Mouse (Mus musculus): ENCODE measurements around the gene Ttc13. TPM values are rescaled to one million over a fixed set of nuclear protein-coding genes. Genes with fewer than 3 reads are reported as not detected.
A peak's percentile ranks its signal among the peaks of the same experiment; 100 is the strongest.

Ttc13 gene
- polyA plus RNA-seq, 1 experiment = 23.0 TPM

DNA sequence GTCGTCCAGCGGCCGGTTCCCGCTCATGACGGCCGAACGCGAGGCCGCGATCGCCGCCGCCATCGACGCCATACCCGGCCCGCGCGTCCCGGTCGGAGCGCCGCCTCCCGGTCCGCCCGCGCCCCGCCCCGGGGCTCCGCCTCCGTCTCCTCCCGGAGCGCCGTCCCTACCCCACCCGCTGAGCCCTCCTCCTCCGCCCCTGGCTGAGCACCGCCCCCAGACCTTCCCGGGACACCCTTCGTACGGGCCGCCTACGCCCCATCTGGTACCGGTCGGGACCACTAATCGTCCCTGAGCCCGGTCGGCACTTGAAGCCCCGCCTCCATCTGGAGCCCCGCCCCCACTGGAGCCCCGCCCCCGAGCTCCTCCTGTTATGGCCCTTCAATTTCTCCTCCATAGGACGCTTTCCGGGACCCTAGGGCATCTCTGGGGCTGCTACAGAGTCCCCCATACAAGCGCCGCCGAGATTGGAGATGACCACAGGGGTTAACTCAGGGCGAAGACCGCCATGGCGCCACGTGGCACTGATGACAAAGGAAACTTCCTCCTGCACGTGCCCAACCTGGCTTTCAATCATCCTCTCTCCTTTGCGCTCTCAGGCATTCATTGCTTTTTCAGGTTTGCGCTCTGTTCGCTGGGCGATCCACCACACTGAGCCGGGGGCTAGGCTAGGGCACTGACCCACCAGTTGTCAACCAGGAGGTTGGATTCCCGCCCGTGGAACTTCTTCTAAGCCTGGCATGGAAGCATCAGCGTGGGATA lies 58.5 kb downstream of the Ttc13 start, which contains the start of gene 2310022B05Rik:
TSS of gene 2310022B05Rik (minus strand) at position 258 of the 762 bp plus-strand sequence.
- H3K4me3 ChIP-seq (ENCODE audit: insufficient read depth, poor library complexity, severe bottlenecking) = peak within 1 kb of the TSS; percentile 65
- TF ChIP-seq MYOG (IDR thresholded peaks at IDR 0.05; ENCODE audit: control insufficient read depth, extremely low read depth, insufficient read length) (no peak), USF1 (IDR thresholded peaks at IDR 0.05; ENCODE audit: low read depth) (no peak), FOSL1 (IDR thresholded peaks at IDR 0.05; ENCODE audit: insufficient read depth, low read length, poor library complexity, severe bottlenecking) (no peak), CTCF (IDR thresholded peaks at IDR 0.05; ENCODE audit: control insufficient read depth, insufficient read depth, insufficient read length) (no peak), MAX (IDR thresholded peaks at IDR 0.05) (no peak), CEBPB (IDR thresholded peaks at IDR 0.05; ENCODE audit: low read depth) (no peak), MYOD1 (IDR thresholded peaks at IDR 0.05; ENCODE audit: control insufficient read depth, insufficient read length, low read depth) (no peak)
- peaks cover 44% of the 10 kb centered on the region for H3K79me2 ChIP-seq (ENCODE audit: control insufficient read depth, insufficient read depth)
- H3K79me3 ChIP-seq (ENCODE audit: low read depth) = peaks cover 32% of the 10 kb centered on the region
- peak within 1 kb of the TSS; percentile 82 for H3ac ChIP-seq (ENCODE audit: control insufficient read depth, insufficient read length, low read depth)
- H3K36me3 ChIP-seq (ENCODE audit: control insufficient read depth, insufficient read depth) = peaks cover 6% of the 10 kb centered on the region
- H3K27me3 ChIP-seq (ENCODE audit: control insufficient read depth, insufficient read depth, insufficient read length) = no peaks in the 10 kb centered on the region

DNA sequence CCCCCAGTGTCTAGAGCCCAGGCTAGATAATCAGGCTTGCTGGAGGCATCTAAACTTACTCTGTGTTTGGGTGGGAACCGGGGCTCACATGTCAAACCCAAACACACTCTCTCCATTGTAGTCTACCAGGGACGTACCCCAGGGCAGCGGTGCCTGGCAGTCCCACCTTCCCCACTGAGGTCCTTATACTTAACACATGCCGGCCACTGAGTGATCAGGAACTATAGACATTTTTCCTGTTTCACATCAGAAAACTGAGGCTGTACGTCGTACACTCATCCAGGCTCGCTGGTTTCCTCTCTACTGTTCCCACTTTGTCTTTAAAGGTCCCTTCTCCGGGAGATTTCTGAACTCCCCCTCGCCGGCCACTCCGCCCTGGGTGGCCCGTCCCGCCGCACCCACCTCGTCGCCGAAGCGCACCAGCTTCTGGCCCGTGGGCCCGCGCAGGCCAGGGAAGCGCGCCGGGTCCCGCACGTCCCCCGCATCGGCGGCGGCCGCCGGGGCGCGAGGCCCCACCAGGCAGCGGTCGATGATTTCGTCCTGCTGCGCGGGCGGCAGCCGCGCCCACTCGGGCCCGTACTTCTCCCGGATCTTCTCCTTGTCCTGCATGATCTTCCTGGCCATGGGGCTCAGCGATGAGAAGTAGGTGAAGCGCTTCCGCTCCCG lies 59.2 kb downstream of the Ttc13 start:
- H3K79me2 ChIP-seq (ENCODE audit: control insufficient read depth, insufficient read depth) = peaks cover 51% of the 10 kb centered on the region
- H3K27me3 ChIP-seq (ENCODE audit: control insufficient read depth, insufficient read depth, insufficient read length) = no peaks in the 10 kb centered on the region
- peak overlapping the region; percentile 82 for H3ac ChIP-seq (ENCODE audit: control insufficient read depth, insufficient read length, low read depth)
- H3K4me3 ChIP-seq (ENCODE audit: insufficient read depth, poor library complexity, severe bottlenecking) = peak overlapping the region; percentile 65
- H3K79me3 ChIP-seq (ENCODE audit: low read depth) = peaks cover 38% of the 10 kb centered on the region
- H3K36me3 ChIP-seq (ENCODE audit: control insufficient read depth, insufficient read depth) = peaks cover 6% of the 10 kb centered on the region
- TF ChIP-seq MYOG (IDR thresholded peaks at IDR 0.05; ENCODE audit: control insufficient read depth, extremely low read depth, insufficient read length) (no peak), FOSL1 (IDR thresholded peaks at IDR 0.05; ENCODE audit: insufficient read depth, low read length, poor library complexity, severe bottlenecking) (no peak), USF1 (IDR thresholded peaks at IDR 0.05; ENCODE audit: low read depth) (no peak), CEBPB (IDR thresholded peaks at IDR 0.05; ENCODE audit: low read depth) (no peak), CTCF (IDR thresholded peaks at IDR 0.05; ENCODE audit: control insufficient read depth, insufficient read depth, insufficient read length) (no peak), MYOD1 (IDR thresholded peaks at IDR 0.05; ENCODE audit: control insufficient read depth, insufficient read length, low read depth) (no peak), MAX (IDR thresholded peaks at IDR 0.05) (no peak)

DNA sequence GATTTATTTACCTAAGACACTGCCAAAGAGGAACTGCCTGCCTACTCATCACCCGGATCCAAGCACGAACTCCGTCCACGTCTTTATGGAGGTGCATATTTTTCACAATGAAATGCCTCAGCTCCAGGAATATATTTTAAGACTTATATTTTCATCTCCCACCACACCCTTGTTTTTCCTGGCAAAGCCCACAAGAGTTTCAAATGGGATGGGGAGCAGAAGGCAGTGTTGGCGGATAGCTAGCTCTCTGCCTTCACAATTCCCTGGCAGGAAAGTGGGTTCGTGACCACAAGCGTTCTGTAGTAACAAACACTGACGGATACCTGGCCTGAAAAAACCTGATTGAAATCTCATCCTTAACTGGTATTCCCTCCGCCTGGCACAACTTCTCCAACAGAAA lies 60.0 kb downstream of the Ttc13 start:
- H3K4me3 ChIP-seq (ENCODE audit: insufficient read depth, poor library complexity, severe bottlenecking) = peak overlapping the region; percentile 65
- peaks cover 6% of the 10 kb centered on the region for H3K36me3 ChIP-seq (ENCODE audit: control insufficient read depth, insufficient read depth)
- no peak for TF ChIP-seq MAX (IDR thresholded peaks at IDR 0.05)
- TF ChIP-seq MYOD1 (IDR thresholded peaks at IDR 0.05; ENCODE audit: control insufficient read depth, insufficient read length, low read depth) = no peak
- no peak for TF ChIP-seq CEBPB (IDR thresholded peaks at IDR 0.05; ENCODE audit: low read depth)
- no peak for TF ChIP-seq MYOG (IDR thresholded peaks at IDR 0.05; ENCODE audit: control insufficient read depth, extremely low read depth, insufficient read length)
- no peak for TF ChIP-seq CTCF (IDR thresholded peaks at IDR 0.05; ENCODE audit: control insufficient read depth, insufficient read depth, insufficient read length)
- no peak for TF ChIP-seq FOSL1 (IDR thresholded peaks at IDR 0.05; ENCODE audit: insufficient read depth, low read length, poor library complexity, severe bottlenecking)
- TF ChIP-seq USF1 (IDR thresholded peaks at IDR 0.05; ENCODE audit: low read depth) = no peak
- peaks cover 43% of the 10 kb centered on the region for H3K79me3 ChIP-seq (ENCODE audit: low read depth)
- H3ac ChIP-seq (ENCODE audit: control insufficient read depth, insufficient read length, low read depth) = peak overlapping the region; percentile 82
- H3K79me2 ChIP-seq (ENCODE audit: control insufficient read depth, insufficient read depth) = peaks cover 59% of the 10 kb centered on the region
- no peaks in the 10 kb centered on the region for H3K27me3 ChIP-seq (ENCODE audit: control insufficient read depth, insufficient read depth, insufficient read length)

DNA sequence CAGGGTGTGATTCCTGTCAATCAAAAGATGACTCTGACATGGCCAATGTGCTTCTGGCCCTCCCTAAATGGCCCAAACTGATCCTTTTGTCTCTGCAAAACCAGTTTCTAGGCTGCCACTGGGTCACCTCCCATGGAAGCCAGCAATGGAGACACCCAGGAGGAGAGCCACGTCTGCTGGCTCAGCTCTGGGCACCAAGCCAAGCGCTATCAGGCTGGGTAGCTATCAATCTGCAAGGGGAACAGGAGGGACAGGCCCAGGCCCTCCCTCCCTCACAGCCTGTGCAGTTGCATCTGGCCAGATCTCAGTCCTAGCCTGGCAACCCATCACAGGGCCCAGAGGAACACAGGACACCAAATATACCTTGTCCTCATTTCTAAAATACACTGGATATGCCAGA lies 63.4 kb downstream of the Ttc13 start:
- TF ChIP-seq MAX (IDR thresholded peaks at IDR 0.05) (no peak), FOSL1 (IDR thresholded peaks at IDR 0.05; ENCODE audit: insufficient read depth, low read length, poor library complexity, severe bottlenecking) (no peak), MYOG (IDR thresholded peaks at IDR 0.05; ENCODE audit: control insufficient read depth, extremely low read depth, insufficient read length) (no peak), MYOD1 (IDR thresholded peaks at IDR 0.05; ENCODE audit: control insufficient read depth, insufficient read length, low read depth) (no peak), CTCF (IDR thresholded peaks at IDR 0.05; ENCODE audit: control insufficient read depth, insufficient read depth, insufficient read length) (no peak), CEBPB (IDR thresholded peaks at IDR 0.05; ENCODE audit: low read depth) (no peak), USF1 (IDR thresholded peaks at IDR 0.05; ENCODE audit: low read depth) (no peak)
- peaks cover 63% of the 10 kb centered on the region for H3K79me3 ChIP-seq (ENCODE audit: low read depth)
- H3K27me3 ChIP-seq (ENCODE audit: control insufficient read depth, insufficient read depth, insufficient read length) = no peaks in the 10 kb centered on the region
- peaks cover 90% of the 10 kb centered on the region for H3K79me2 ChIP-seq (ENCODE audit: control insufficient read depth, insufficient read depth)
- H3ac ChIP-seq (ENCODE audit: control insufficient read depth, insufficient read length, low read depth) = no peak overlapping the region
- H3K36me3 ChIP-seq (ENCODE audit: control insufficient read depth, insufficient read depth) = peaks cover 17% of the 10 kb centered on the region
- H3K4me3 ChIP-seq (ENCODE audit: insufficient read depth, poor library complexity, severe bottlenecking) = no peak overlapping the region

DNA sequence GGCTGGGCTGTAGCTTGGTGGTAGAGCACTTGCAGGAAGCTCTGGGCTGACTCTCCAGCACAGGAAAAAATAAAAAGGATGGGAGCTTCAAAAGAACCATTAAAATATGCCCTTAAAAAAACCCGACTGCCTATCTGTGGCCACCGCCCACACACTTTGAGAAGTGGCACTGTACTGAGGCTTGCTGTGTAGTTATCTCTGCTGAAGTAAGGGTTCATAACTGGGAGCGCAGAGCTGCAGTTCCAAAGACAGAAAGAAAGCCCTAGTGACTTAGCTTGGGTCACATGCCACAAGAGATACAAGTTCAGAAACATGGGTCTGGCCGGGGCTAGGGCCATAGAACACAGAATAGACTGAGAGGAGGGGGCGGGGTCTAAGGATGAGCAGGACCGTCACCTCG lies 63.8 kb downstream of the Ttc13 start:
- H3K4me3 ChIP-seq (ENCODE audit: insufficient read depth, poor library complexity, severe bottlenecking) = no peak overlapping the region
- TF ChIP-seq CTCF (IDR thresholded peaks at IDR 0.05; ENCODE audit: control insufficient read depth, insufficient read depth, insufficient read length) (no peak), MYOD1 (IDR thresholded peaks at IDR 0.05; ENCODE audit: control insufficient read depth, insufficient read length, low read depth) (no peak), FOSL1 (IDR thresholded peaks at IDR 0.05; ENCODE audit: insufficient read depth, low read length, poor library complexity, severe bottlenecking) (no peak), USF1 (IDR thresholded peaks at IDR 0.05; ENCODE audit: low read depth) (no peak), MYOG (IDR thresholded peaks at IDR 0.05; ENCODE audit: control insufficient read depth, extremely low read depth, insufficient read length) (no peak), MAX (IDR thresholded peaks at IDR 0.05) (no peak), CEBPB (IDR thresholded peaks at IDR 0.05; ENCODE audit: low read depth) (no peak)
- H3K79me2 ChIP-seq (ENCODE audit: control insufficient read depth, insufficient read depth) = peaks cover 94% of the 10 kb centered on the region
- H3ac ChIP-seq (ENCODE audit: control insufficient read depth, insufficient read length, low read depth) = no peak overlapping the region
- no peaks in the 10 kb centered on the region for H3K27me3 ChIP-seq (ENCODE audit: control insufficient read depth, insufficient read depth, insufficient read length)
- H3K36me3 ChIP-seq (ENCODE audit: control insufficient read depth, insufficient read depth) = peaks cover 17% of the 10 kb centered on the region
- H3K79me3 ChIP-seq (ENCODE audit: low read depth) = peaks cover 65% of the 10 kb centered on the region
